Mouse (Mus musculus) liver, embryonic 14.5 days (tissue): Measurements from ENCODE around the gene Mpst. TPM values are rescaled to one million over a fixed set of nuclear protein-coding genes. Genes with fewer than 3 reads are reported as not detected.

Experiments used
- ATAC-seq: fragments of 200-750 bp; cut with Nextera tagmentation; 2 replicates; pipeline ENCODE4 v1.8.0; 2017; ENCODE audit warnings: moderate number of reproducible peaks, mild to moderate bottlenecking, moderate library complexity; ENCODE audit not compliant: insufficient read depth
- DNase-seq, 3 experiments: peaks; one replicate each; pipeline ENCODE4 v3.0.0-alpha.2; 2012 to 2013; ENCODE audit warnings: low read depth in 3 of 3, low spot score in 3 of 3
- H3K27ac ChIP-seq: fragments of 300-500 bp; sonication (generic); 2 replicates; pipeline ENCODE4 v1.5.1; 2014; ENCODE audit warnings: moderate library complexity, mild to moderate bottlenecking, control low read depth, inconsistent platforms
- H3K27me3 ChIP-seq: fragments of 300-500 bp; sonication (generic); 2 replicates; pipeline ENCODE4 v1.6.1; 2014; ENCODE audit warnings: mild to moderate bottlenecking, low read length, moderate library complexity; ENCODE audit not compliant: control insufficient read depth, insufficient read depth
- H3K36me3 ChIP-seq: fragments of 300-500 bp; sonication (generic); replicated peaks from 2 replicates; pipeline ENCODE4 v1.6.1; 2014; ENCODE audit warnings: low read depth; ENCODE audit not compliant: control insufficient read depth, insufficient read depth
- H3K4me1 ChIP-seq, 2 experiments: fragments of 200-500 bp in 1 of 2; fragments of 300-500 bp in 1 of 2; sonication (generic) in 1 of 2; replicated peaks; 2 replicates each; pipeline ENCODE4 v1.6.1; 2012 to 2014; ENCODE audit warnings: antibody characterized with exemption in 1 of 2, inconsistent platforms in 1 of 2, low read length in 1 of 2; ENCODE audit not compliant: control insufficient read depth in 2 of 2, insufficient read depth in 2 of 2
- H3K4me2 ChIP-seq: fragments of 300-500 bp; sonication (generic); 2 replicates; pipeline ENCODE4 v1.6.1; 2014; ENCODE audit warnings: low read depth, mild to moderate bottlenecking, control low read depth, moderate library complexity
- H3K4me3 ChIP-seq, 2 experiments: fragments of 200-500 bp in 1 of 2; fragments of 300-500 bp in 1 of 2; sonication (generic) in 1 of 2; 2 replicates each; pipeline ENCODE4 v1.5.1; 2012 to 2014; ENCODE audit warnings: low read depth in 2 of 2, low read length in 2 of 2, mild to moderate bottlenecking in 2 of 2, control low read depth in 1 of 2, inconsistent platforms in 1 of 2, moderate library complexity in 1 of 2; ENCODE audit not compliant: insufficient read depth in 1 of 2
- H3K9ac ChIP-seq: fragments of 300-500 bp; sonication (generic); replicated peaks from 2 replicates; pipeline ENCODE4 v1.6.1; 2014; ENCODE audit warnings: mild to moderate bottlenecking, control low read depth, moderate library complexity
- H3K9me3 ChIP-seq: fragments of 300-500 bp; sonication (generic); 2 replicates; pipeline ENCODE4 v1.6.1; 2016; ENCODE audit warnings: low read length, mixed read lengths; ENCODE audit not compliant: control insufficient read depth
- CTCF ChIP-seq: IDR thresholded peaks from 2 replicates; pipeline ENCODE4 v1.5.1; 2016; ENCODE audit warnings: antibody characterized with exemption, low read depth, control low read depth
- EP300 ChIP-seq: IDR thresholded peaks from 2 replicates; pipeline ENCODE4 v1.6.1; 2016; ENCODE audit warnings: antibody characterized with exemption, low read depth
- WGBS: fragments of 180-500 bp; shearing (Covaris S2); extraction: QIAGEN DNeasy Blood & Tissue Kit; methylation state at CpG from one replicate; pipeline ENCODE4 v1.1.7; 2014; ENCODE audit not compliant: insufficient replicate concordance; 5-methylcytosine and 5-hydroxymethylcytosine counted together
- polyA plus RNA-seq, 2 experiments: library from polyadenylated mRNA; depleted of rRNA in 1 of 2; stranded (reverse) in 1 of 2; unstranded in 1 of 2; fragments of >200 nt; fragmentation: Nextera tagmentation in 1 of 2; extraction: Ambion mirVana in 1 of 2; gene quantifications; 2 replicates each; pipeline versions ENCODE4 v1.2.1 to v1.2.3; 2012 to 2014

The Mpst gene
- polyA plus RNA-seq, 2 experiments = 6.8 to 90.7 TPM

DNA sequence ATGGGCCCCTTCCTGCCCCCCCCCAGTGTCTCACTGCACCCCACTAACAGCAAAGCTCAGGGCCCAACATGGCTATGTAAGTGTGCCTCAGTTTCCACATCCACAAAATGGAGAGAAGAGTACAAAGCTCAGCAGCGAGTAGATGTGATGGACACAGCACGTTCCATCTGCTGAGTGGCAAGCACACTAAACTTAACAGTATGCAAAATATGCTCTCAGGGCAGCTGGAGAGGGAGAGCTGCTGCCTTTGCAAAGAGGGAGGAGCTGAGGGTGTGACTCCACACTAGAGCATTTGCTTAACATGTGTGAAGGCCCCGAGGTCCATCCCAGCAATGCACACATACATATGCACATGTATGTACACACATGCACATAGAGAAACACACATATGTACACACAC is 46.7 kb downstream of the Mpst start:
- TF ChIP-seq EP300 = no peak
- TF ChIP-seq CTCF = no peak
- Histone ChIP-seq H3K9me3 (no peaks in the 10 kb centered on the region), H3K4me3 (no peak overlapping the region), H3K4me2 (no peak overlapping the region), H3K36me3 (no peaks in the 10 kb centered on the region), H3K4me1 (peaks cover 15 to 23% of the 10 kb centered on the region in 2 experiments), H3K27me3 (no peaks in the 10 kb centered on the region), H3K27ac (no peak overlapping the region), H3K9ac (no peak overlapping the region)
- 70% methylated on average over 3 of the region's 3 CpGs for WGBS
- DNase-seq (no peak), ATAC-seq (no peak)

GRCm38 (mm10) chr15:78455168-78455567 is 49.0 kb downstream of the Mpst start:
- ATAC-seq = no peak
- WGBS = 31% methylated on average over 4 of the region's 4 CpGs
- Histone ChIP-seq H3K4me3 (no peak overlapping the region), H3K9ac (no peak overlapping the region), H3K9me3 (no peaks in the 10 kb centered on the region), H3K36me3 (no peaks in the 10 kb centered on the region), H3K27ac (no peak overlapping the region), H3K4me1 (peaks cover 4 to 6% of the 10 kb centered on the region in 2 experiments), H3K4me2 (no peak overlapping the region), H3K27me3 (no peaks in the 10 kb centered on the region)
- no peak for DNase-seq
- no peak for TF ChIP-seq CTCF
- TF ChIP-seq EP300 = no peak

GRCm38 (mm10) chr15:78456051-78456450 is 49.8 kb downstream of the Mpst start:
- no peaks in the 10 kb centered on the region for H3K36me3 ChIP-seq
- ATAC-seq (no peak), DNase-seq (no peak)
- no peak overlapping the region for H3K27ac ChIP-seq
- no peaks in the 10 kb centered on the region for H3K9me3 ChIP-seq
- H3K4me2 ChIP-seq = no peak overlapping the region
- no peaks in the 10 kb centered on the region for H3K27me3 ChIP-seq
- H3K4me1 ChIP-seq = no peaks in the 10 kb centered on the region
- TF ChIP-seq CTCF = no peak
- TF ChIP-seq EP300 = no peak
- no peak overlapping the region for H3K9ac ChIP-seq
- 57% methylated on average over 7 of the region's 7 CpGs for WGBS
- no peak overlapping the region for H3K4me3 ChIP-seq

GRCm38 (mm10) chr15:78457193-78457592 is 51.0 kb downstream of the Mpst start:
- TF ChIP-seq EP300 (no peak), CTCF (no peak)
- no peak overlapping the region for H3K9ac ChIP-seq
- no peak overlapping the region for H3K4me3 ChIP-seq
- no peaks in the 10 kb centered on the region for H3K27me3 ChIP-seq
- no peak overlapping the region for H3K27ac ChIP-seq
- no peaks in the 10 kb centered on the region for H3K9me3 ChIP-seq
- DNase-seq (no peak), ATAC-seq (no peak)
- H3K4me1 ChIP-seq = no peaks in the 10 kb centered on the region
- H3K36me3 ChIP-seq = no peaks in the 10 kb centered on the region
- no peak overlapping the region for H3K4me2 ChIP-seq
- 59% methylated on average over 10 of the region's 10 CpGs for WGBS

- ATAC-seq (no peak), DNase-seq (no peak)
- TF ChIP-seq CTCF (no peak), EP300 (no peak)
- Histone ChIP-seq H3K9ac (no peak overlapping the region), H3K27me3 (no peaks in the 10 kb centered on the region), H3K9me3 (no peaks in the 10 kb centered on the region), H3K36me3 (no peaks in the 10 kb centered on the region), H3K4me3 (no peak overlapping the region), H3K4me2 (no peak overlapping the region), H3K27ac (no peak overlapping the region), H3K4me1 (no peaks in the 10 kb centered on the region)
- WGBS = 32% methylated on average over 2 of the region's 2 CpGs
Observed at GRCm38 (mm10) chr15:78462981-78463380, 56.8 kb downstream of the Mpst start.

Other genes with a start within 250 kb of the Mpst start
- gene Ift27, start 232.3 kb upstream of the Mpst start, polyA plus RNA-seq (2012; rRNA removed) = 11.0 and 13.5 TPM in 2 replicates
- 37.8 and 40.8 TPM in 2 replicates for gene Ift27, start 232.3 kb upstream of the Mpst start, polyA plus RNA-seq (2014; fragmentation: Nextera tagmentation; extraction: Ambion mirVana)
- gene Pvalb, start 200.0 kb upstream of the Mpst start, polyA plus RNA-seq (2012; rRNA removed) = not detected in 2 replicates
- not detected in 2 replicates for gene Pvalb, start 200.0 kb upstream of the Mpst start, polyA plus RNA-seq (2014; fragmentation: Nextera tagmentation; extraction: Ambion mirVana)
- gene Ncf4, start 161.6 kb upstream of the Mpst start, polyA plus RNA-seq (2012; rRNA removed) = 23.8 and 32.0 TPM in 2 replicates
- gene Ncf4, start 161.6 kb upstream of the Mpst start, polyA plus RNA-seq (2014; fragmentation: Nextera tagmentation; extraction: Ambion mirVana) = 32.9 and 38.8 TPM in 2 replicates
- gene Csf2rb2, start 100.7 kb upstream of the Mpst start, polyA plus RNA-seq (2012; rRNA removed) = 1.6 and 1.9 TPM in 2 replicates
- gene Csf2rb2, start 100.7 kb upstream of the Mpst start, polyA plus RNA-seq (2014; fragmentation: Nextera tagmentation; extraction: Ambion mirVana) = 1.1 and 1.2 TPM in 2 replicates
- gene Csf2rb, start 80.7 kb upstream of the Mpst start, polyA plus RNA-seq (2012; rRNA removed) = 4.3 and 4.5 TPM in 2 replicates
- 5.0 and 5.9 TPM in 2 replicates for gene Csf2rb, start 80.7 kb upstream of the Mpst start, polyA plus RNA-seq (2014; fragmentation: Nextera tagmentation; extraction: Ambion mirVana)
- 0.08 TPM in 1 of 2 replicates, not detected in the other for gene Tex33, start 10.5 kb upstream of the Mpst start, polyA plus RNA-seq (2012; rRNA removed)
- gene Tex33, start 10.5 kb upstream of the Mpst start, polyA plus RNA-seq (2014; fragmentation: Nextera tagmentation; extraction: Ambion mirVana) = not detected in 2 replicates
- gene Tst, start 509 bp upstream of the Mpst start, polyA plus RNA-seq (2012; rRNA removed) = 90.5 and 90.6 TPM in 2 replicates
- gene Tst, start 509 bp upstream of the Mpst start, polyA plus RNA-seq (2014; fragmentation: Nextera tagmentation; extraction: Ambion mirVana) = 168 and 179 TPM in 2 replicates
- gene Kctd17, start 22.1 kb downstream of the Mpst start, polyA plus RNA-seq (2012; rRNA removed) = 7.1 and 8.7 TPM in 2 replicates
- 3.0 and 3.3 TPM in 2 replicates for gene Kctd17, start 22.1 kb downstream of the Mpst start, polyA plus RNA-seq (2014; fragmentation: Nextera tagmentation; extraction: Ambion mirVana)
- 11.9 and 14.4 TPM in 2 replicates for gene Tmprss6, start 62.2 kb downstream of the Mpst start, polyA plus RNA-seq (2012; rRNA removed)
- gene Tmprss6, start 62.2 kb downstream of the Mpst start, polyA plus RNA-seq (2014; fragmentation: Nextera tagmentation; extraction: Ambion mirVana) = 9.8 and 10.7 TPM in 2 replicates
- 0.26 and 0.29 TPM in 2 replicates for gene Il2rb, start 88.9 kb downstream of the Mpst start, polyA plus RNA-seq (2012; rRNA removed)
- gene Il2rb, start 88.9 kb downstream of the Mpst start, polyA plus RNA-seq (2014; fragmentation: Nextera tagmentation; extraction: Ambion mirVana) = 0.37 and 0.52 TPM in 2 replicates
- 4.1 and 4.6 TPM in 2 replicates for gene C1qtnf6, start 125.0 kb downstream of the Mpst start, polyA plus RNA-seq (2012; rRNA removed)
- 4.7 and 5.0 TPM in 2 replicates for gene C1qtnf6, start 125.0 kb downstream of the Mpst start, polyA plus RNA-seq (2014; fragmentation: Nextera tagmentation; extraction: Ambion mirVana)
- gene Sstr3, start 138.3 kb downstream of the Mpst start, polyA plus RNA-seq (2012; rRNA removed) = 0.01 and 0.02 TPM in 2 replicates
- gene Sstr3, start 138.3 kb downstream of the Mpst start, polyA plus RNA-seq (2014; fragmentation: Nextera tagmentation; extraction: Ambion mirVana) = 0.03 TPM in 1 of 2 replicates, not detected in the other
- gene Rac2, start 166.4 kb downstream of the Mpst start, polyA plus RNA-seq (2012; rRNA removed) = 57.5 and 69.6 TPM in 2 replicates
- gene Rac2, start 166.4 kb downstream of the Mpst start, polyA plus RNA-seq (2014; fragmentation: Nextera tagmentation; extraction: Ambion mirVana) = 108 and 117 TPM in 2 replicates
- 6.4 and 7.6 TPM in 2 replicates for gene Cyth4, start 190.6 kb downstream of the Mpst start, polyA plus RNA-seq (2012; rRNA removed)
- 4.3 and 4.9 TPM in 2 replicates for gene Cyth4, start 190.6 kb downstream of the Mpst start, polyA plus RNA-seq (2014; fragmentation: Nextera tagmentation; extraction: Ambion mirVana)